Mouse (Mus musculus) liver, adult (tissue): ENCODE results near the gene Rasgef1b.

ENCODE experiments used
- GATA4 ChIP-seq: IDR thresholded peaks from 2 replicates; pipeline ENCODE4 v1.6.1; 2014; ENCODE audit warnings: mild to moderate bottlenecking, low read length; ENCODE audit not compliant: insufficient replicate concordance

Rasgef1b gene

GRCm38 (mm10) chr5:99728649-99729212, at the start of gene Rasgef1b:
Gene Rasgef1b (minus strand): TSS chr5:99729065.
- no peak for TF ChIP-seq GATA4

- TF ChIP-seq GATA4: no peak
Measured at GRCm38 (mm10) chr5:99775342-99775741, 46.5 kb upstream of the Rasgef1b start.

GRCm38 (mm10) chr5:99773265-99773664, 44.4 kb upstream of the Rasgef1b start:
- no peak for TF ChIP-seq GATA4

- no peak for TF ChIP-seq GATA4
Measured at GRCm38 (mm10) chr5:99764246-99764645, 35.4 kb upstream of the Rasgef1b start.

- TF ChIP-seq GATA4: no peak
Measured at GRCm38 (mm10) chr5:99758859-99759258, 30.0 kb upstream of the Rasgef1b start.

- TF ChIP-seq GATA4: no peak
Measured at GRCm38 (mm10) chr5:99753843-99754242, 25.0 kb upstream of the Rasgef1b start.

- no peak for TF ChIP-seq GATA4
Measured at GRCm38 (mm10) chr5:99753368-99753767, 24.5 kb upstream of the Rasgef1b start.

GRCm38 (mm10) chr5:99752670-99753231, 23.9 kb upstream of the Rasgef1b start:
- no peak for TF ChIP-seq GATA4

GRCm38 (mm10) chr5:99748417-99748816, 19.6 kb upstream of the Rasgef1b start:
- TF ChIP-seq GATA4: no peak

GRCm38 (mm10) chr5:99746087-99746486, 17.2 kb upstream of the Rasgef1b start:
- TF ChIP-seq GATA4: no peak

- no peak for TF ChIP-seq GATA4
Measured at GRCm38 (mm10) chr5:99742874-99743273, 14.0 kb upstream of the Rasgef1b start.

GRCm38 (mm10) chr5:99742056-99742455, 13.2 kb upstream of the Rasgef1b start:
- TF ChIP-seq GATA4: no peak

- no peak for TF ChIP-seq GATA4
Measured at GRCm38 (mm10) chr5:99737937-99738727, 9.3 kb upstream of the Rasgef1b start.

- no peak for TF ChIP-seq GATA4
Measured at GRCm38 (mm10) chr5:99729931-99730330, 1.1 kb upstream of the Rasgef1b start.

- no peak for TF ChIP-seq GATA4
Measured at GRCm38 (mm10) chr5:99729361-99729882, 557 bp upstream of the Rasgef1b start.

GRCm38 (mm10) chr5:99728027-99728451, 826 bp downstream of the Rasgef1b start:
- no peak for TF ChIP-seq GATA4
